Mouse (Mus musculus) adrenal gland, adult 8-10 months (tissue): ENCODE data around the gene Gm20914. TPM values are rescaled to one million over a fixed set of nuclear protein-coding genes. Genes with fewer than 3 reads are reported as not detected.
"Not testable (repeated sequence)": the region's sequence is repeated elsewhere in the genome, so short reads cannot be mapped to it uniquely, and the experiment has no call there.

Experiments
- DNase-seq: peaks from one replicate; pipeline ENCODE4 v3.0.0; 2022
- total RNA-seq, 4 experiments: library from RNA; stranded (reverse); gene quantifications; 2 replicates each; pipeline ENCODE4 v1.2.4; 2022

Gm20914 gene
- not detected for total RNA-seq

- DNase-seq: not testable (repeated sequence)
Observed at GRCm38 (mm10) chrY:5725678-5726077, at the start of gene Gm20914. Gene Gm20914, plus strand, starts transcription at chrY:5725978.

Other genes with a start within 250 kb of the Gm20914 start
- not detected for gene Gm21854, start 69.0 kb upstream of the Gm20914 start, total RNA-seq
- not detected for gene Gm28171, start 67.4 kb downstream of the Gm20914 start, total RNA-seq
- not detected for gene Gm21778, start 216.5 kb downstream of the Gm20914 start, total RNA-seq